Mouse (Mus musculus) cerebellum, postnatal 10 days (tissue): ENCODE results near the gene Mmd.
A peak's percentile ranks its signal among the peaks of the same experiment; 100 is the strongest.

ENCODE experiments used
- DNase-seq, 2 experiments: peaks; one replicate each; pipeline ENCODE4 v3.0.0; 2021; ENCODE audit warnings: mixed read lengths in 2 of 2

The Mmd gene

DNA sequence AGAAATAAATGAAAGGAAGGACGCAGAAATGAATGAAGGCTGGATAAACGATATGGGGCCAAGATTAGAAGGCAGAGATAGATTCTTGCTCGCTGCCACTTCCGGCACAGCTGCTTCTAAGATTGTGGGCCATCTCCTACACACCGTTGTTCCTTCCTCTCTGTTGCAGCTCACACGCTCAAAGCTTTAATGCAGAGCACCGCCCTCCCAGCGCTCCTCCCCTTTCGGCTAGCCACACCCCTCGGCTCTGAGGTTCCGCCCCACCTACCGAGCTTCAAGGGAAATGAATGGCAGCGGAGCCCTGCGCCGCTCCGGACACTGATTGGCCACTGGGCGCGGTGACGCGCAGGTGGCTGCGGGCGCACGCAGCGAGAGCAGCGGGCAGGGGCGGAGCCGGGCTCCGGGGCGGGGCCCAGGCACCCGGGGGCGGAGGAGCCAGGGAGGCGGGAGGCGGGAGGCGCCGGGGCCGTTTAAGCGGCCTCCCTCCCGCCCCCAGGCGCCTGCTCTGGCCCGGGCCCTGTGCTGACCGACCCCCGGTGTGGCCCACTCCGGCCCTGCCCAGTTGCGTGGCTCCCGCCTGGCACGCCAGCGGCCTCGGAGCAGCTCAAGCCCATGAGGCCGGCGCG lies at the start of gene Mmd:
Gene Mmd (plus strand): TSS at position 432 of the 626 bp plus-strand sequence.
- DNase-seq: peak; percentile 96 to 98

DNA sequence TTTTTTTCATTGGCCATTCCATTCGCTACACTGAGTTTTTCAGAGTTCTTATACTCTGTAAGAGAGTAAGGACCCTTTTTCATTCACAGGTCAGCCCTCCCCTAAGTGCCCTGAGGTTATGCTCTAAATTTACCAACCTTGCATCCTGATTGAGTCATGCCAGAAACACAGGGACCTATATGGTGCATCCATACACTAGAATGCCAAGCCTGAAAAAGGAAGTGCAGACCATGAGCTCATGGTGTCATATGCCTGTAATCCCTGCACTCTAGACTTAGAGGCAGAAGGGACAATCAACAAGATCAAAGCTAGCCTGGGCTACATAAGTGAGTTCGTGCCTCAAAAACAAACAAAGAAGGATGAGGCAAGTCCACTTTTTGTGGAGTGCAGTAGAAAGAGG lies 48.4 kb upstream of the Mmd start:
- DNase-seq: no peak

DNA sequence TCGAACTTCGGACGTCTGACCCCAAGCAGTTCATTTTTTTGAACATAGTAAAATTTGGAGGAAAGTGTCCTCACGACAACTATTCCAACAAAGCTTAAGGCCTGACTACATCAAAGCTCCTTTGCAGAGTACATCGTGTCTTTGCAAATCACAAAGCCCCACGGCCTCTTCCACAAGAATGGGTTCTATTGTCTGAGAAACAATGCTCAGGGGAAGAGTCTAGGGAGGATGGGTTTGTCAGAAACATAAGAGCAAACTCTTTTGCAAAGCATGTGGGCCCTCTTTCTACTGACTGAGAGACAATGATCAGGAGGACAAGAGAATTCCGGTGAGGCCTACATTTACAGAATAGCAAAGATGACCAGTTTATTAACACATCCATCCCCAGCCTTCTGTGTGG lies 35.0 kb upstream of the Mmd start:
- DNase-seq: no peak

DNA sequence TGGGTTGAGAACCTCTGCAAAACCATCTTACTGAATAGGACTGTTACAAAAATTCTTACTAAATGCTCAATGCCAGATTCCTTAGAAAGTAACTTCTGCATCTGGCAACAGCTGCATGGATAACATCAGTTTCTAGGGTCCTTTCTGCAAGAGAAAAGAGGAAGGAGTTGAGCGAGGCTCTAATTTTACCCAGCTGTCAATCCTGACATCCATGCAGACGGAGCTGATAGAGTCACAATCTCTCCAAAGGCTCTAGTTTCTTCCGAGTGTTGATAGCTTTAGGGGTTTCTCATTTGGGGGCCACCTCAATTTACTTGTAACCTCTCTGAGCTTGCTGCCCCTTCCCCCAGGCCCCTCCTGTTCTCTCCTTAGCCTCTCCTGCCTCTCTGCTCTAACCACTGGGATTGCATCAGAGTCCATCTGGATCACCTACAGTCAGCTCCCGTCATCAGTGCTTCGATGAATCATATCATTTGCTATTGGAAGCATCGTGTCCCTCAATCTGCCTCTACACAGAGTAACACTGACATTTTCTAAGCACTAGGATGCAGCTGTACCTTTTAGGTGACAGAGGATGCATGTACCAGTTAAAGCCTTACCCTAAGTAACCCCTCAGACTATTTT lies 29.1 kb upstream of the Mmd start:
- DNase-seq: no peak

DNA sequence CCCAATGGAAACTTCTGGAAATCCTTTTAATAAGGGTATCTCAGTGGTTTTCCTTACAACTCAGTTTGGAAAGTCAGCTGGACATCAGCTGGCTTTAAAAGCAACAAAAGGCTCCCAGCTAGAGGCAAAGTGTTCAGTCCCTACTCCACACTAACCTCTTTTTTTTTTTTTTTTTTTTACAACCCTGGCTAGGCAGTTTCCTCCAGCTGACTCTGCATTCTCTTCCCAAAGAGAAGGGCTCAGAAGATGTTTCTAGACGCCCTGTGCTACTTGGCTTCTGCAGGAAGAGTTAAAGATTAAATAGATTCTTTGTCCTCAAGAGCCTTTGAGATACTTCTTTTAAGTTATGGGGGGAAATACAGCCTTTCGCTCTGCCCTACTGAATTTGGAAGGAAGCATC lies 28.5 kb upstream of the Mmd start:
- DNase-seq: no peak

DNA sequence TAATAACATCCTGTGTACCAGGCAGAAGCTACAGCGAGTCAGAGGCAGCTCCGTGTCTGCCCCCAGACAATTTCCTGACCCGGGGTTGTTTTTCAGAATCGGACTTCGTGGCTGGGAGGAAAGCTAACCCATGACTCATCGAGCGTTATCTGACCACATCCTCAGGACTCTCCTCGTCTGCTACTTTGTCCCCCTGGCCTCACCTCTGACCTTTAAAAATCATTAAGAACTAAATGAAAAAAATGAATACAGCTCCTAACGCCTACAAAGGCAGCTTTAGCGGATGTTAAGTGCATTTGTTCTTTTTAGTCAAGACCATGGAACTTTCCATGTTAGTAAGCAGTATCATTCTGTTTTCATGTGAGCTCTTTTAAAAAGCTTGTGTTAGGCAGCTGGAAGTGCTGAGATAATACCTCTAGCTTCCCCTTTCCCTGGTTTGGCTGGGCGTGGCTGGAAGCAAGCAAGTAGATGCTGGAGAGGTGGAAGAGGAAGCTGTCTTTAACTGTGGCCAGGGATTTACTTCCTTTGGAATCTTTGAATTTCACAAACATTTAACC lies 24.3 kb upstream of the Mmd start:
- no peak for DNase-seq

DNA sequence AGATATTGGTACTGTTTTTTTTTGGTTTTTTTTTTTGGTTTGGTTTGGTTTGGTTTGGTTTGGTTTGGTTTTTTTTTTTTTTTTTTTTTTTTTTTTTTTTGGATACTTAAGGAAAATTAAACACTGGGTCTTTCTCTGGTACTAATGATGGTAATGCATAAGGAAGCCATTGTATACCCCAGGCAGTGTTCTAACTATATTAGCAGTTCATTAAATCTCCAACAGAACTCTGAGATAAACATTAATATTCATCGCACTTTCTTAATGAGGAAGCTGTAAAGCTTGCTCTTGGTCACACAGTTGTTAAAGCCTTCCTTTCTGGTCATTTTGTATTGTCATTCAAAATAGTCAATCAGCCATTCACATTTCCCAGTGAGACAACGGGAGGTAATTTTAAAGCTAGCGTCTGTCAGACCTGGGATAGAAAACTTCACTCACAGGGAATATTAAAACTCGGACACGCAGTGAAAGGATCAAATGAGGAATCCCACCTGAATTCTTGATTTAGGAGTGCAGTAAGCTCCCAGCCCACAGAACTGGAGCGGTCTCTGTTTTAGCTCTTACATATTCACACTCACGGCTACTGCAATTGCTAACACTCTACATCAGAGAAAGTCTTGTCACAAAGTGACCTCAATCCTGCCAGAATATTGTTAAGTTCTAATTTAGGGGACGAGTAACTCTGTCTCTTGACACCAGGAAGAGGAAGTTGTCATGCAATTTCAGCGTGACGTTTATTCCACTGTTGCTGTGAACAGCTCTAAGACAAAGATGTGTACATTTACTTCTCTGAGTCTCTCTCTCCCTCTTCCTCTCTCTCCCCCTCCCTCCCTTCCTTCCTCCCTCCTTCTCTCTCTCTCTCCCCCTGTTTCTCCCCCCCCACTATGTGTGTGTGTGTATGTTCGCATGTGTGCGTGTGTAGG lies 22.0 kb upstream of the Mmd start:
- no peak for DNase-seq

DNA sequence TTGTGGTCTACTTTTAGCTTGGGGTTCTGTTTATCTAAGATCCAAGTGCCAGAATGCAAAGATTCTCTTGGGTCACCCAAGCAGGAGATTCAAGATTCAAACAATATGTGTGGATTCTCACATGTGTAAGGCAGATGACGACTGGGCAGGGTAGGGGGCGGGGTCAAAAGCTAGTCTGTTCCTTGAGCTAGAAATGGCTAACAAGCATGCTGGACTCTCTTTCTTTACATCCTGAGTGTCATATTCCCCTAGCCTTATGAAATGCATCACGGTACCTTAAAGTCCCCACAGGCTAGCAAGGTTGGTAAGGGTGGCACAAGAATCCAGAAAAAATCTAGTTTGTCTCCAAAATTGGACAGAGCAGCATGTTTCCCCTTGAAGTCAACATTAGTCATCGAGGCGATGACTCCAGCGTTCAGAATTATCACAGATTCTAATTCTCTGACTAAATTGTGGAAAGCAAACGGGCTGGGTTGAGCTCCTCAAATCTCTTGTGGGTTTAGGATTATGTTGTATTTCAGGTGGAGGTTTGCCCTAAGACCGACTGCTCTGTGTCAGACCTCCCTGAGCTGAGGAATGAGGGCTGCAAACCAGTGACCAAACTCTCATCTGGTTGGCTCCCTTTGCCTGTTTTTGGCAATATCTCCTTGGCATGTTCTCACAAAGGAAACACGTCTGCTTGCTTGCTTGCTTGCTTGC lies 20.9 kb upstream of the Mmd start:
- no peak for DNase-seq

DNA sequence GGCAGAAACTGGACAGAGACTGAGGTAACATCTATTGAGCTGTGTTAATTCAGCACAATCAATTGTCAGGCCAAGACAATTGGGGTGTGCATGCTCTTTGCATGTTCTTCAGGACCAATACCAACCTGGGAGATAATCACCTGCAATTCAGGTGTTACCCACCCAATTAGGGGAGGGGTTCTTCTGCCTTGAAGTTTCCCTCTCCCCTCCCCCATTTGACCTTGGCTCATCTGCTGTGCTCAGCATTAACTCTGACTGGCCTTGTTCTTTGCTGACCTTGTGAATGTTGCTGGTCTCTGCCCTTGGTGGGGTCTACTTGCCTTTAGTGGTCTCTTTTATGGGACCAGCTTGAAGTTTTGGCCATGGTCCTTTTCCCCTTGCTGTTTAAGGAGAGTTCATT lies 19.5 kb upstream of the Mmd start:
- no peak for DNase-seq

DNA sequence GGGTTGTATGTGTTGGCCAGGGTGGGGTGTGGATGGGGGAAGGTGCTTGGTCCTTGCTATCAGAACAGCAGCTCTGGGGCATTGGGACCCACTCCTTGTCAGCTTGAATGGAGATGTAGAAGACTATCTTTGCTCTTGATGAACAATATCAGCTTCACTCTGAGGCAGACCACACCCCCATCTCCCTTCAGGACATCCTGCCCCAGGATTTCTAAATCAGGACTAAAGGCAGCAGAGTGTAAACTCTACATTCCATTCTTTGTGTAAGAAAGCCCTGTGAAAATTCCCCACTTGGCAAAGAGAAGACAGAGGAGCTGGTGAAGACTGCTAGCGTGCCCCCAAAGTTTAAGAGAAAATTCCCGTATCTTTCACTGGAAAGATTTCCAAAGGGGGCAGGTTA lies 18.6 kb upstream of the Mmd start:
- DNase-seq: no peak

DNA sequence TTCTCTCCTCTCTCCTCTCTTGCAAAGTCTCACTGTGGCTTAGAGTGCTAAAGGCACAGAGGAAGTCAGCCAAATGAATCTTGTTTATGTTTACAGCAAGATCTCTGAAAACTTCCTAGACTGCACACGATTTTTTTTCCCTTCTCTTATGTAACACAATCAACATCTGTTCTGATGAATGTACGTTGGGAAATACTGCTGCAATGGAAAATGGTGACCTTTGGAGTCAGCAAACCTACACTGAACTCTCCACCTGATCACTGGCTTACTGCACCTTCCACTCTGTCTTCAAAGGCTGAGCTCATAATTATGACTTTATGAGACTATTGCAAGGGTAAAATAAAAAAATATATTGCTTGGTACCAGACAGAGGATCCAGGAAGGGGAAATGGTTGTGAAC lies 17.6 kb upstream of the Mmd start:
- no peak for DNase-seq

DNA sequence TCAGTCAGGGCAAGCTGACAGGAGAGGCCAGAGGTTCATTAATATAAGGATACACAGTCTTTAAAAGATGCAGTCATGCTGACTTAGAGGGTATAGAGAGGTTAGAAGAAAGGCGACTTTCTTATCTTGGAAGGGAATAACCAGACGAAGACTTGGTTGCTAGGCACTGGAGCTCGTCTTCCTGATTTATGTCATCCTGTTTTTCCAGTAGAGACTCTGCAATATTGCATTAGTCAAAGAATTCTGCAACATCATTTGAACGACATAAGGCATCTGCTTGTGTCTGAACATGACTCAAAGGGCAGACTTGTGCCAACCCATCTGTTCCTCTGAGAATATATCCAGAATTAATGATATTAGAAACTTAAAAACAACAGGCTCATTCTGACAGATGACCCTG lies 16.6 kb upstream of the Mmd start:
- DNase-seq: no peak

DNA sequence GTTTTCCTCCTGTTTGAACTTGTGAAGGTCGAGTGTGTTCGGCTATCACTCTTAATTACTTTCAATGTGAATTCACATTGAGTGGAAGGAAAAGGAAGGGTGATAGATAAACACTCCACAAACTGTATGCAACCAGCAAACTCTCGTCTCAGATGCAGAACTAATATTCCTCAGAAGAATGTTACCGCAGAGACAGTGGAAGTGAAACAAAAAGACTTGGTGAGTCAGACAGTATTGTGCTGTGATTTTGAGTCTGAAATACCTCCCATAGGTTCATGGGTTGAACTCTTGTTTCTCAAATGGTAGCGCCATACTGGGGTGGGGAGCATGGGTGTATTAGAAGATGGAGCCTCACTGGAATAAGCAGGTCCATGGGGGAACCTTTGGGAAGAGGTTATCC lies 14.0 kb upstream of the Mmd start:
- DNase-seq: no peak

DNA sequence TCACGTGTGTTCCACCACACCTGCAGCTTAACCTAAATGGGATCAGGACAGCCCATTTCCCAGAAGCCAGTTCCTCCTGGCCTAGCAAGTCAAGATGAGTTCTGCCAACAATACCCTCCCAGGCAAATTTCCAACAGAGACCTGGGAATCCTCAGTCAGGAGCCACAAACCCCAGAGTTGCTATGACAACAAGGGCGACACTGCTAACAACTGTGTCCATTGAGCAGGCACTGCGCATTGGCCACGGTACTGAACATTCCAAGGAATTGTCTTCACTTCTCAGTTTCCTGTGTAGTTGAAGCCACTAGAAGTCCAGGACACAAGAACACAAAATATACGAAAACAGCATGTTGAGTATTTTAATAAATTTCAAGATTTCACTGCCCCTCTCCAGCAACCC lies 11.6 kb upstream of the Mmd start:
- peak in 1 of 2 experiments; percentile 20 for DNase-seq

DNA sequence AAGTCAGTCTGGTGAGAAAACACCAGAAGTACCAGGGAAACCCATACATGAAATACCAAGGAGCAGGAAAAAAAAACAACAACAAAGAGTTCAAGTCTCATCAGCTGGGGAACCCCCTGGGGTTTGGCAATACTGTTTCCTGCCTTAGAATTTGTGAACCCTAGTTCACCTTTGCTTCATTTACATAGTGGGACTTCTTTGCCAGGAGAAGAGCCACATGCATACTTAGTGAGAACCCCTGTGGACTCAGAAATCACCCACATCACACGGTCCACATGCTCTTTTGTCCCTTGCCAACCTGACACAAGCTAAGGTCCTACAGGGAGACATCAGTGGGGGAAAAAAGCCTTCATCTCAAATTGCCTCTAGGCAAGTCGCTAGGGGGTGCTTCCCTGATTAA lies 10.6 kb upstream of the Mmd start:
- no peak for DNase-seq

DNA sequence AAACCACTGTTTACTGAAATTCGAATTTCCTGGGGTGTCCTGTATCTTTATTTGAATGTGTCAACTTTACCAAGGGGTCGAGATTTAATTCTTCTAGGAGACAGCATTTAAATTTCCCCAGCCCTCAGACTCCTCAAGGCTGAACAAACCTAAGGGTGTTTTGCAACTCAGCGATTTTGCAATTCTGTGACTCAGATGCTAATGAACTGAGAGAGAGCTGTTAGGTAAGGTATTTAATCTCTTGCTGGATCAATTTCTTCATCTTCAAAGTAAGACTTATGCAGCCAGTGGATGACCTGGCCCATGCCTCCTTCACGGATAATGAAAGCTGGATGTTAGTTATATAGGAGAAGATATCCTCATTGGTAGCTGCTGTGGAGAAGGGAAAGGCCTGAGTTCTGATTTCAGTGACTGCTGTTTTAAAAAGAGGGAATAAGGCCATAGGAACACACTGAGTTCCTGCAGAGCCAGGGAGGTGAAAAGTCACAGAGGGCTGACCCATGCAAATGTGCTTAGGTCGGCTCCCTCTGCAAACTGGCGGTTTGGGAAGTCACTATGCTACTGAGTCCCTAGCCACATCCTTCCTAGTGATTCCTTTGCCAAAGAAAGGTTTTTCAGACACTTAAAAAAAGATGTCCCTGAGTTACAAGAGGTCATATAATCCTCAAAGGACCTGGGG lies 8.5 kb upstream of the Mmd start:
- no peak for DNase-seq

DNA sequence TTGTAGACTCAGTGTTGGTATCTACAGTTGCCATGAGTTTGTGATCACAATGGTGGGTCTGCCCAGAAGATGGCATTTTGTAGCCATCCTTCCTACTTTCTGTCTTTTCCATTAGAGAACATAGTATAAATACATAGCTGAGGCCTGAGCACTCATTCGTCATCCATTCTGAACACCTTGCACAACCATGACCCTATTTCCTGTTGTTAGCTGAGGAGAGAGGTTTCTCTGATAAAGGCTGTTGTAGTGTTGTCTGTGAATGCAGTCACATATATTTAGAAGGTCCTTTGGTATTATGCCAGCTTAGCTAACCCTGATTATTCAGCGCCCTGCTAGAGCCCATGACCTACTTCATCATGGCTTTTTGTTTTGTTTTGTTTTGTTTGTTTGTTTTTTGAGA lies 7.4 kb upstream of the Mmd start:
- DNase-seq: no peak

DNA sequence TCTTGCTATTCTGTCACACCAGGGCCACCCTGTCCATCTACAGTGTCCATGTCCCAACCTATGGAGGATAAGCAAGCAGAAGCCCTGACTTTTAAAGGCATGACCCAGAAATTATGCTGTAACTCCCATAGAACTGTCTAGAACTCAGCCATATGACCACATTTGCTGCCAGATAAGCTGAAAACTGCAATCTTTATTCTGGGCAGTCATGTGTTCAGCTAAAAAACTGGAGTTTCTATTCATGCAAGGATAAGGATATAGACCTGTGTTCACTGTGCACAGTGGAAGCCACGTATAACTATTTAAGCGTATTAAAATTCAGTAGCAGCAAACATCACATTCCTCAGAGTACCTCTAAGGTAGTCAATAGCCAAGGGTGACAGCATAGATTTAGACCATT lies 6.0 kb upstream of the Mmd start:
- no peak for DNase-seq

DNA sequence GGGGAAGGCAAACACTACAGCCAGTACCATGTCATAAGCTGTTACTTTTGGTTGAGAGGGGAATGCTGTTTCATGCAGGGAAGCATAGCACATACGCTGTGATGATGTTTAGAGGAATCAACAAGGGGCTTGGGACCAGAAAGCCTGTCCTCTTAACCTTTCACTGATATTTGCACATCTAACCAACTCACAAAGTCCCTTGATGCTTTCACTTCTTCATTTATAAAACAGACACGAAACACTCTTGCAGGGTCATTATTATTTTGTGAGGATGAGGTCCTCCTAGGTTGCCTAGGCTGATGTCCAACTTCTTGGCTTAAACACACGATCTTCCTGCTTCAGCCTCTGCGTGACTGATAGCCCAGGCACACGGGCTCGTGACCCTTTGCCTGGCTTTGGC lies 3.6 kb upstream of the Mmd start:
- DNase-seq: no peak

DNA sequence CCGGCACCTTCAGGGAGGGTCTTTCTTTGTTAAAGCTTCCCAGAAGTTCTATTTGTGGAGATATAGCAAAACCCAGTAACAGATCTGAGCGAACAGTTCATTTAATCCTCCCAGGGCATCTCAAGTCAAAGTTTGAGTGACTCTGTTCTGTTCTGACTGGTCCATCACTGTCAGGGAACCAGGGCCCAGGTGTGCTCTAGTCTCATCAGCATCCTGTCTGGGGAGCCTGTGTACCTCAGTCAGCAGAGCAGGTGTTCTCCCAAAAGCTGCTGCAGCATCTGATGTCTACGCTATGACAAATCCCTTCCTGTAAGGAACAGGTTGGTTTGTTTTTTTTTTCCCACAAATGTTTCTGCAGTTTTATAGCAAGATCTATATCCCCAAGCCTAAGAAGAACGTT lies 2.6 kb upstream of the Mmd start:
- DNase-seq: no peak

DNA sequence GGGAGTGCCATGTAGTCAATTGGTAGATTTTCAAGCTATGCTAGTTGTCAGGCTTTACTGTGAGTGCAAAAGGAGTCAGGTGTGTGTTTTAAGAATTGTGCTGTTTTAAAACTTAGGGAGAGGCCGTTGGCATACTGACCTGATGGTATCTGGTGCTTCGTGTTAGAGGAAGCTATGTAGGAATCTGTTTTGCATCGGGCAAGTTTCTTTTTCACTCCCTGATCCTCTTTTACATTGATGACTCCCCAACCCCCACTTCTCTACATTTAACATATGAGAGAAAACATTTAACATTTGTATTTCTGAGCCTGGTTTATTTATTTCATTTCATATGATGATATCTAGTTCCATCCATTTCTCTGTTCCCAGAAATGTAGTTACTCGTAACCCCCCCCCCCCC lies 1.5 kb upstream of the Mmd start:
- no peak for DNase-seq

DNA sequence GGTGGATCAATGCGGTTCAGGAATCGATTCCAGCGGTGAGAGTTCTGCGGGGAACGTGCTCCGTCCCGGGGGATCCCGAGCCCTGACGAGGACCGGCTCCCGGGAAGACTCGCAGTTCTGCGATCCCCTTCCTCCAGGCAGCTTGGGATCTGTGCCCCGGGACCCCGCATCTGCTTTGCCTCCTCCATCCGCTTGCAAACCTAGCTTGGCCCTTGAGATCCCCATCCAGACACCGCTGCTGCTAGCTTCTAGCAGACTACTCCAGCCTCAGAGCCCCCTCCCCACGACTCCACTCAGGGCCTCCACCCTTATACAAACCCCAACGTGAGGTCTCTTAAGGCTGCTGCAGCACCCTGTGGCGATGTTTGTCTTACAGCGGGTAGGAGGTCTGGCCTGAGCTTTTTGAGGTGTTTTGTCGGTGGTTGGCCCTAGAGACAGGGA lies 465 bp downstream of the Mmd start:
- DNase-seq: no peak

DNA sequence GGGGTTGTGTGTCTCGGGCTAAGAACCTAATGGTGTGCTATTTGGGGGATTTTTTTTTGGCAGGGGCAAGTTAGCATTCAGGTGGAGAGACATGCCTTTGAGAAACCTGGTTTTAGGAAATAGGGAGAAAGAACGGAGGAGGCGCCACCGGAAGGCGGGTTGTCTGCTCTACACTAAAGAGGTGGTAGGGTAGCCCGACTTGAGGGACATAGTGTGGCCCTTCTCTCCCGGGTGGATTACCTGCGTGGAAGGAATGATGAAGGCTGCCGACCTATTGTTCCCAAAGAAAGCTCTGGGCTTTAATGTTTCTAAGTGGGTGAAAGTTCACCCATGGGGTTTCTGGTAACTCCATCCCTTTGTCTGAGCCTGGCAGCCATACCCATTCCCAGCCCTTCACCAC lies 933 bp downstream of the Mmd start:
- peak; percentile 15 to 36 for DNase-seq
